Mouse (Mus musculus): ENCODE results near the gene Vmn1r118.
"Not testable (repeated sequence)": the region's sequence is repeated elsewhere in the genome, so short reads cannot be mapped to it uniquely, and the experiment has no call there.

Vmn1r118 gene

GRCm38 (mm10) chr7:20912247-20912646 lies at the start of gene Vmn1r118:
Gene Vmn1r118 (minus strand): TSS chr7:20912347.
- DNase-seq (ENCODE audit: low spot score in 2 of 2): not testable (repeated sequence)

- not testable (repeated sequence) for DNase-seq (ENCODE audit: low spot score in 2 of 2)
Observed at GRCm38 (mm10) chr7:20884021-20884420, 28.1 kb downstream of the Vmn1r118 start, which contains the start of gene Vmn1r117. Gene Vmn1r117 (minus strand): TSS chr7:20884121.

- DNase-seq (ENCODE audit: low spot score in 2 of 2): not testable (repeated sequence)
Observed at GRCm38 (mm10) chr7:20871956-20872355, 40.2 kb downstream of the Vmn1r118 start, which contains the start of gene Vmn1r116. Gene Vmn1r116 (plus strand): TSS chr7:20872256.
